Comparison of ENCODE assay signal across 8 mouse cellular contexts in the genomic region with DNA sequence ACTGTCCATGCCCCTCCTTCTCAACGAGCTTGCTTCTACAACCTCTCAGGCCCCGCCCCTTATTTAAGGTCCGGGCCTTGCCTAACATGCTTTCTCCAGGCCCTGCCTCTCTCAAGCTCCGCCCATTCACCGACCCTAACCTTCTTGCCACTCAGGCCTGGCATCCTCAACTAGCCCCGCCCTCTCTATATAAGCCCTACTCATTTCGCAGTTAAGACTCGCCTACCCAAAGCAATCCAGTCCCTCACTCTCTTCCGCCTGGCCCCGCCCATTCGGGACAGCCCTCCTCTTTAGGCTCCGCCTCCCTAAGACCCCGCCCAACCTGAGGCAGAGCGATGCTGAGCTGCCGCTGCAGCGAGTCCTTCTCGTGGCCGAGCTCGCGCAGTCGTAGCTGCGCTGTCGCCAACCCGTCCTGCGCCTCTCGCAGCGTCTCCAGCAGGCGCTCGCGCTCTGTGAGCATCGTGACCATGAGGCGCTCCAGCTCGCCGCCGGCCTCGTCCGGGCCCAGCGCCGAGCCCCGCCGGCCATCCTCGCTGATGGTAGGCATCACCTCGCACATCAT. TPM values are rescaled to one million over a fixed set of nuclear protein-coding genes. Genes with fewer than 3 reads are reported as not detected.
DNase-seq lines count a peak whose midpoint lies in the region; ATAC-seq lines count a peak whose summit lies in the region.

No protein-coding gene starts in this region.

- under 1% methylated on average over 43 of the region's 43 CpGs for WGBS in forebrain, embryonic 14.5 days
- 1% methylated on average over 43 of the region's 43 CpGs for WGBS in hindbrain, embryonic 11.5 days
- under 1% methylated on average over 43 of the region's 43 CpGs for WGBS in lung, embryonic 16.5 days

- peaks cover 16% of the 10 kb centered on the region for H3K4me1 ChIP-seq in forebrain, embryonic 14.5 days (ENCODE audit: control insufficient read depth, insufficient read depth, low read length)
- H3K4me1 ChIP-seq in hindbrain, embryonic 11.5 days (replicated peaks; ENCODE audit: control insufficient read depth, insufficient read depth, low read length): peaks cover 3% of the 10 kb centered on the region; the same call in 1 of the 2 replicates
- H3K4me1 ChIP-seq in lung, embryonic 16.5 days (replicated peaks; ENCODE audit: control insufficient read depth, insufficient read depth, low read length): peaks cover 18% of the 10 kb centered on the region

- peaks cover 21% of the 10 kb centered on the region for H3K36me3 ChIP-seq in forebrain, embryonic 14.5 days (ENCODE audit: control insufficient read depth, insufficient read depth, low read length)
- no peaks in the 10 kb centered on the region for H3K36me3 ChIP-seq in hindbrain, embryonic 11.5 days (ENCODE audit: control insufficient read depth, insufficient read depth, low read length)
- H3K36me3 ChIP-seq in lung, embryonic 16.5 days (ENCODE audit: control insufficient read depth, insufficient read depth, low read length): no peaks in the 10 kb centered on the region

- no peaks in the 10 kb centered on the region for H3K27me3 ChIP-seq in forebrain, embryonic 14.5 days (replicated peaks; ENCODE audit: control insufficient read depth, insufficient read depth, low read length)
- H3K27me3 ChIP-seq in hindbrain, embryonic 11.5 days (ENCODE audit: control insufficient read depth, insufficient read depth, low read length): peaks cover 19% of the 10 kb centered on the region
- peaks cover 53% of the 10 kb centered on the region for H3K27me3 ChIP-seq in lung, embryonic 16.5 days (ENCODE audit: control insufficient read depth, insufficient read depth, low read depth, low read length)

- H3K4me3 ChIP-seq in forebrain, embryonic 14.5 days (ENCODE audit: low read depth, low read length): peak overlapping the region; percentile 38
- peak overlapping the region; percentile 40 for H3K4me3 ChIP-seq in hindbrain, embryonic 11.5 days (ENCODE audit: low read depth, low read length)
- H3K4me3 ChIP-seq in lung, embryonic 16.5 days (ENCODE audit: low read length): peak overlapping the region; percentile 49

- DNase-seq in CD8-positive naive resting alpha-beta T cell, adult 2 months (ENCODE audit: low read depth in 2 of 2, low spot score in 2 of 2): peak; percentile 54 to 73
- peak; percentile 86 for DNase-seq in c-Kit-positive CD71-negative TER-119-negative erythroid progenitor cells, embryonic 14.5 days (ENCODE audit: low read depth)
- DNase-seq in forebrain, embryonic 14.5 days (ENCODE audit: low spot score): peak; percentile 93
- peak; percentile 93 for DNase-seq in hindbrain, embryonic 11.5 days (ENCODE audit: low spot score)
- peak; percentile 83 to 88 for DNase-seq in layer of hippocampus, postnatal 10 days (ENCODE audit: low spot score in 2 of 2)
- peak; percentile 74 for DNase-seq in ovary, adult 18-20 months (ENCODE audit: low spot score)
- peak; percentile 74 for DNase-seq in thymus, postnatal 0 days (ENCODE audit: low spot score)

- H3K4me2 ChIP-seq in forebrain, embryonic 14.5 days (ENCODE audit: low read length): peak overlapping the region; percentile 93
- H3K4me2 ChIP-seq in hindbrain, embryonic 11.5 days (replicated peaks; ENCODE audit: low read depth, low read length): peak overlapping the region; percentile 82
- H3K4me2 ChIP-seq in lung, embryonic 16.5 days (ENCODE audit: low read depth, low read length): peak overlapping the region; percentile 83

- no peak overlapping the region for H3K27ac ChIP-seq in forebrain, embryonic 14.5 days (ENCODE audit: low read depth, low read length)
- H3K27ac ChIP-seq in hindbrain, embryonic 11.5 days (ENCODE audit: low read depth, low read length): no peak overlapping the region
- no peak overlapping the region for H3K27ac ChIP-seq in lung, embryonic 16.5 days (ENCODE audit: low read length)

- H3K9me3 ChIP-seq in forebrain, embryonic 14.5 days (replicated peaks; ENCODE audit: control insufficient read depth, low read length): no peaks in the 10 kb centered on the region
- H3K9me3 ChIP-seq in hindbrain, embryonic 11.5 days (ENCODE audit: control insufficient read depth, low read length): no peaks in the 10 kb centered on the region
- no peaks in the 10 kb centered on the region for H3K9me3 ChIP-seq in lung, embryonic 16.5 days (ENCODE audit: control insufficient read depth, low read length)

- H3K9ac ChIP-seq in forebrain, embryonic 14.5 days (ENCODE audit: low read length): peak overlapping the region; percentile 70
- peak overlapping the region; percentile 64 for H3K9ac ChIP-seq in hindbrain, embryonic 11.5 days (ENCODE audit: low read depth, low read length)
- H3K9ac ChIP-seq in lung, embryonic 16.5 days (ENCODE audit: low read length): peak overlapping the region; percentile 63

- ATAC-seq in forebrain, embryonic 14.5 days: peak; percentile 90
- peak; percentile 89 for ATAC-seq in hindbrain, embryonic 11.5 days (ENCODE audit: low FRiP score)
- peak; percentile 87 for ATAC-seq in lung, embryonic 16.5 days (ENCODE audit: low read depth)

RNA-seq across cellular contexts. Expression of a gene that starts 5.5 kb away (rescaled TPM):
- 10.7 and 17.3 TPM in 2 replicates for polyA plus RNA-seq in forebrain, embryonic 14.5 days (2014; fragmentation: Nextera tagmentation; extraction: Ambion mirVana)
- 8.2 and 9.5 TPM in 2 replicates for polyA plus RNA-seq in hindbrain, embryonic 11.5 days (2014; fragmentation: Nextera tagmentation; extraction: Ambion mirVana)
- 100 to 1,000 TPM; 124 to 128 TPM for total RNA-seq in layer of hippocampus, postnatal 10 days (2021)
- polyA plus RNA-seq in lung, embryonic 16.5 days (2015; fragmentation: Nextera tagmentation; extraction: Ambion mirVana): 2.2 and 2.5 TPM in 2 replicates
- polyA plus RNA-seq in thymus, postnatal 0 days (2015; fragmentation: Nextera tagmentation; extraction: Ambion mirVana): 0.27 and 0.49 TPM in 2 replicates

RNA-seq across cellular contexts. Expression of a gene that starts 9.1 kb away (rescaled TPM):
- 6.2 and 11.0 TPM in 2 replicates for polyA plus RNA-seq in forebrain, embryonic 14.5 days (2014; fragmentation: Nextera tagmentation; extraction: Ambion mirVana)
- polyA plus RNA-seq in hindbrain, embryonic 11.5 days (2014; fragmentation: Nextera tagmentation; extraction: Ambion mirVana): 0.92 and 1.7 TPM in 2 replicates
- 100 to 1,000 TPM; 137 to 163 TPM for total RNA-seq in layer of hippocampus, postnatal 10 days (2021)
- polyA plus RNA-seq in lung, embryonic 16.5 days (2015; fragmentation: Nextera tagmentation; extraction: Ambion mirVana): 0.53 TPM in 2 replicates
- polyA plus RNA-seq in thymus, postnatal 0 days (2015; fragmentation: Nextera tagmentation; extraction: Ambion mirVana): 0.49 and 0.79 TPM in 2 replicates

RNA-seq across cellular contexts. Expression of a gene that starts 26.2 kb away (rescaled TPM):
- 0.06 TPM in 1 of 2 replicates, not detected in the other for polyA plus RNA-seq in forebrain, embryonic 14.5 days (2014; fragmentation: Nextera tagmentation; extraction: Ambion mirVana)
- 0.68 and 0.77 TPM in 2 replicates for polyA plus RNA-seq in hindbrain, embryonic 11.5 days (2014; fragmentation: Nextera tagmentation; extraction: Ambion mirVana)
- under 1 TPM; 0.85 to 0.96 TPM for total RNA-seq in layer of hippocampus, postnatal 10 days (2021)
- 1.8 and 2.0 TPM in 2 replicates for polyA plus RNA-seq in lung, embryonic 16.5 days (2015; fragmentation: Nextera tagmentation; extraction: Ambion mirVana)
- 0.08 and 0.09 TPM in 2 replicates for polyA plus RNA-seq in thymus, postnatal 0 days (2015; fragmentation: Nextera tagmentation; extraction: Ambion mirVana)

RNA-seq across cellular contexts. Expression of a gene that starts 27.7 kb away (rescaled TPM):
- polyA plus RNA-seq in forebrain, embryonic 14.5 days (2014; fragmentation: Nextera tagmentation; extraction: Ambion mirVana): 6.5 and 9.8 TPM in 2 replicates
- 5.2 and 6.9 TPM in 2 replicates for polyA plus RNA-seq in hindbrain, embryonic 11.5 days (2014; fragmentation: Nextera tagmentation; extraction: Ambion mirVana)
- 10 to 100 TPM; 19.6 to 20.9 TPM for total RNA-seq in layer of hippocampus, postnatal 10 days (2021)
- polyA plus RNA-seq in lung, embryonic 16.5 days (2015; fragmentation: Nextera tagmentation; extraction: Ambion mirVana): 19.6 and 25.0 TPM in 2 replicates
- polyA plus RNA-seq in thymus, postnatal 0 days (2015; fragmentation: Nextera tagmentation; extraction: Ambion mirVana): 4.9 and 5.2 TPM in 2 replicates

RNA-seq across cellular contexts. Expression of a gene that starts 34.2 kb away (rescaled TPM):
- 95.7 and 99.4 TPM in 2 replicates for polyA plus RNA-seq in forebrain, embryonic 14.5 days (2014; fragmentation: Nextera tagmentation; extraction: Ambion mirVana)
- 76.5 and 114 TPM in 2 replicates for polyA plus RNA-seq in hindbrain, embryonic 11.5 days (2014; fragmentation: Nextera tagmentation; extraction: Ambion mirVana)
- 100 to 1,000 TPM; 393 to 440 TPM for total RNA-seq in layer of hippocampus, postnatal 10 days (2021)
- polyA plus RNA-seq in lung, embryonic 16.5 days (2015; fragmentation: Nextera tagmentation; extraction: Ambion mirVana): 181 and 191 TPM in 2 replicates
- 198 and 222 TPM in 2 replicates for polyA plus RNA-seq in thymus, postnatal 0 days (2015; fragmentation: Nextera tagmentation; extraction: Ambion mirVana)
